Mouse (Mus musculus) forebrain, postnatal 0 days (tissue): ENCODE data around the gene Gm7030. TPM values are rescaled to one million over a fixed set of nuclear protein-coding genes. Genes with fewer than 3 reads are reported as not detected.
"Not testable (repeated sequence)": the region's sequence is repeated elsewhere in the genome, so short reads cannot be mapped to it uniquely, and the experiment has no call there.

Experiments used
- ATAC-seq: fragments of 200-750 bp; cut with Nextera tagmentation; 2 replicates; pipeline ENCODE4 v1.8.0; 2017; ENCODE audit warnings: mild to moderate bottlenecking, moderate library complexity
- DNase-seq: peaks from one replicate; pipeline ENCODE4 v3.0.0-alpha.2; 2015
- H3K27ac ChIP-seq: fragments of 300-500 bp; sonication (generic); 2 replicates; pipeline ENCODE4 v1.5.1; 2014; ENCODE audit warnings: low read depth, mild to moderate bottlenecking, antibody characterized with exemption, low read length, moderate library complexity, mixed read lengths
- H3K27me3 ChIP-seq: fragments of 300-500 bp; sonication (generic); 2 replicates; pipeline ENCODE4 v1.6.1; 2014; ENCODE audit warnings: mild to moderate bottlenecking, low read length, mixed read lengths; ENCODE audit not compliant: insufficient read depth
- H3K36me3 ChIP-seq: fragments of 300-500 bp; sonication (generic); 2 replicates; pipeline ENCODE4 v1.6.1; 2014; ENCODE audit warnings: mild to moderate bottlenecking, moderate library complexity; ENCODE audit not compliant: insufficient read depth
- H3K4me1 ChIP-seq: fragments of 300-500 bp; sonication (generic); 2 replicates; pipeline ENCODE4 v1.6.1; 2014; ENCODE audit warnings: antibody characterized with exemption; ENCODE audit not compliant: insufficient read depth
- H3K4me2 ChIP-seq: fragments of 300-500 bp; sonication (generic); 2 replicates; pipeline ENCODE4 v1.6.1; 2014; ENCODE audit warnings: low read depth, mild to moderate bottlenecking, moderate library complexity
- H3K4me3 ChIP-seq: fragments of 300-500 bp; sonication (generic); 2 replicates; pipeline ENCODE4 v1.5.1; 2014; ENCODE audit warnings: low read depth, low read length, mixed read lengths
- H3K9ac ChIP-seq: fragments of 300-500 bp; sonication (generic); 2 replicates; pipeline ENCODE4 v1.6.1; 2014; ENCODE audit warnings: mild to moderate bottlenecking
- H3K9me3 ChIP-seq: fragments of 300-500 bp; sonication (generic); 2 replicates; pipeline ENCODE4 v1.6.1; 2016; ENCODE audit warnings: low read length
- CTCF ChIP-seq: sonication (generic); IDR thresholded peaks from 2 replicates; pipeline ENCODE4 v1.5.1; 2016; ENCODE audit warnings: antibody characterized with exemption, control low read depth, low read depth
- WGBS: fragments of 180-500 bp; shearing (Covaris S2); extraction: QIAGEN DNeasy Blood & Tissue Kit; methylation state at CpG from one replicate; pipeline ENCODE4 v1.1.7; 2014; 5-methylcytosine and 5-hydroxymethylcytosine counted together
- polyA plus RNA-seq: library from polyadenylated mRNA; unstranded; fragments of >200 nt; fragmentation: Nextera tagmentation; extraction: Ambion mirVana; gene quantifications from 2 replicates; pipeline ENCODE4 v1.2.1, GENCODE M21; 2015
- total RNA-seq: library from RNA; depleted of rRNA; stranded (reverse); fragments of >200 nt; gene quantifications from 2 replicates; pipeline ENCODE4 v1.2.3, GENCODE M21; 2014

The Gm7030 gene
- total and polyA plus RNA-seq, 2 experiments from 2014 or later: not detected

- H3K9me3 ChIP-seq, DNase-seq, H3K27ac ChIP-seq, H3K4me1 ChIP-seq, H3K9ac ChIP-seq, H3K36me3 ChIP-seq, ATAC-seq: not testable (repeated sequence)
- WGBS: 2% methylated on average over 10 of the region's 13 CpGs
- Histone ChIP-seq H3K4me2 (peak overlapping the region; percentile 44), H3K27me3 (peaks cover 19% of the 10 kb centered on the region), H3K4me3 (peak overlapping the region; percentile 28)
These were observed 16.6 kb upstream of the Gm7030 start for GRCm38 (mm10) chr17:36145861-36146156.

GRCm38 (mm10) chr17:36145111-36145860 is 16.1 kb upstream of the Gm7030 start:
- no peak for TF ChIP-seq CTCF
- Histone ChIP-seq H3K9me3 (no peaks in the 10 kb centered on the region), H3K36me3 (no peaks in the 10 kb centered on the region), H3K27ac (no peak overlapping the region), H3K27me3 (peaks cover 19% of the 10 kb centered on the region), H3K4me2 (peak overlapping the region; percentile 44), H3K9ac (no peak overlapping the region), H3K4me1 (0 out of 2 replicates have a peak, but pooled peaks cover 3% of the 10 kb centered on the region), H3K4me3 (peak overlapping the region; percentile 28)
- 2% methylated on average over 62 of the region's 78 CpGs for WGBS
- DNase-seq (no peak), ATAC-seq (no peak; the same call in 1 of the 2 replicates)

GRCm38 (mm10) chr17:36136299-36136848 is 7.1 kb upstream of the Gm7030 start:
- not testable (repeated sequence) for H3K9me3 ChIP-seq, H3K27ac ChIP-seq, H3K4me3 ChIP-seq, H3K4me1 ChIP-seq, ATAC-seq, H3K27me3 ChIP-seq, H3K36me3 ChIP-seq, H3K9ac ChIP-seq, DNase-seq, H3K4me2 ChIP-seq
- WGBS: 83% methylated on average over 1 of the region's 1 CpGs

GRCm38 (mm10) chr17:36135421-36136231 is 6.4 kb upstream of the Gm7030 start:
- not testable (repeated sequence) for H3K4me3 ChIP-seq, DNase-seq, H3K9me3 ChIP-seq, H3K27ac ChIP-seq, H3K36me3 ChIP-seq, H3K4me2 ChIP-seq, H3K4me1 ChIP-seq, H3K9ac ChIP-seq, H3K27me3 ChIP-seq, ATAC-seq

GRCm38 (mm10) chr17:36131516-36132265 is 2.5 kb upstream of the Gm7030 start:
- H3K4me2 ChIP-seq: no peak overlapping the region
- 80% methylated on average over 5 of the region's 5 CpGs for WGBS
- no peak overlapping the region for H3K9ac ChIP-seq
- H3K36me3 ChIP-seq: no peaks in the 10 kb centered on the region
- no peaks in the 10 kb centered on the region for H3K4me1 ChIP-seq
- ATAC-seq (no peak), DNase-seq (no peak)
- no peak overlapping the region for H3K4me3 ChIP-seq
- no peaks in the 10 kb centered on the region for H3K9me3 ChIP-seq
- TF ChIP-seq CTCF: 0 out of 2 replicates have a peak, but pooled peaks have one; percentile 2
- no peaks in the 10 kb centered on the region for H3K27me3 ChIP-seq
- H3K27ac ChIP-seq: no peak overlapping the region

GRCm38 (mm10) chr17:36128525-36128924 is 700 bp downstream of the Gm7030 start:
- not testable (repeated sequence) for H3K4me2 ChIP-seq, DNase-seq, H3K27ac ChIP-seq, H3K27me3 ChIP-seq, ATAC-seq, H3K9me3 ChIP-seq, H3K9ac ChIP-seq, H3K4me3 ChIP-seq, H3K4me1 ChIP-seq, H3K36me3 ChIP-seq
- WGBS: 59% methylated on average over 11 of the region's 13 CpGs

- H3K27ac ChIP-seq, H3K4me3 ChIP-seq, H3K9ac ChIP-seq, H3K4me2 ChIP-seq, H3K27me3 ChIP-seq, H3K9me3 ChIP-seq, ATAC-seq, DNase-seq, H3K4me1 ChIP-seq, H3K36me3 ChIP-seq: not testable (repeated sequence)
- WGBS: 77% methylated on average over 3 of the region's 3 CpGs
These were observed 5.1 kb downstream of the Gm7030 start for GRCm38 (mm10) chr17:36124111-36124510.

- H3K27me3 ChIP-seq, H3K4me1 ChIP-seq, H3K9me3 ChIP-seq, H3K27ac ChIP-seq, H3K36me3 ChIP-seq, H3K9ac ChIP-seq: not testable (repeated sequence)
- DNase-seq: peak; percentile 43
- peak; percentile 87 for ATAC-seq
- WGBS: 8% methylated on average over 8 of the region's 8 CpGs
- Histone ChIP-seq H3K4me3 (0 out of 2 replicates have a peak within 1 kb of the TSS, but pooled peaks have one; percentile 12), H3K4me2 (peak within 1 kb of the TSS; percentile 26; the same call in 1 of the 2 replicates)
These were observed 7.7 kb downstream of the Gm7030 start, which contains the start of gene Gm19684 for GRCm38 (mm10) chr17:36121352-36122020. TSS of gene Gm19684 (plus strand) at chr17:36121678.

- not testable (repeated sequence) for H3K4me1 ChIP-seq, H3K27me3 ChIP-seq, H3K36me3 ChIP-seq, H3K27ac ChIP-seq, H3K9ac ChIP-seq, H3K9me3 ChIP-seq, DNase-seq
- H3K4me3 ChIP-seq: 0 out of 2 replicates have a peak overlapping the region, but pooled peaks have one; percentile 12
- WGBS: 22% methylated on average over 18 of the region's 18 CpGs
- ATAC-seq: peak; percentile 32; the same call in 1 of the 2 replicates
- peak overlapping the region; percentile 26; the same call in 1 of the 2 replicates for H3K4me2 ChIP-seq
These were observed 8.4 kb downstream of the Gm7030 start for GRCm38 (mm10) chr17:36120839-36121238.
